Mouse (Mus musculus) ES-Bruce4 (cell line): ENCODE data around the gene Sema3b.

Source experiments
- CTCF ChIP-seq: IDR thresholded peaks from one replicate; pipeline ENCODE4 v1.8.1; 2011; ENCODE audit warnings: low read depth, low read length
- EP300 ChIP-seq: IDR thresholded peaks from 2 replicates; pipeline ENCODE4 v1.6.1; 2011; ENCODE audit warnings: low read depth, low read length; ENCODE audit not compliant: insufficient read depth

DNA sequence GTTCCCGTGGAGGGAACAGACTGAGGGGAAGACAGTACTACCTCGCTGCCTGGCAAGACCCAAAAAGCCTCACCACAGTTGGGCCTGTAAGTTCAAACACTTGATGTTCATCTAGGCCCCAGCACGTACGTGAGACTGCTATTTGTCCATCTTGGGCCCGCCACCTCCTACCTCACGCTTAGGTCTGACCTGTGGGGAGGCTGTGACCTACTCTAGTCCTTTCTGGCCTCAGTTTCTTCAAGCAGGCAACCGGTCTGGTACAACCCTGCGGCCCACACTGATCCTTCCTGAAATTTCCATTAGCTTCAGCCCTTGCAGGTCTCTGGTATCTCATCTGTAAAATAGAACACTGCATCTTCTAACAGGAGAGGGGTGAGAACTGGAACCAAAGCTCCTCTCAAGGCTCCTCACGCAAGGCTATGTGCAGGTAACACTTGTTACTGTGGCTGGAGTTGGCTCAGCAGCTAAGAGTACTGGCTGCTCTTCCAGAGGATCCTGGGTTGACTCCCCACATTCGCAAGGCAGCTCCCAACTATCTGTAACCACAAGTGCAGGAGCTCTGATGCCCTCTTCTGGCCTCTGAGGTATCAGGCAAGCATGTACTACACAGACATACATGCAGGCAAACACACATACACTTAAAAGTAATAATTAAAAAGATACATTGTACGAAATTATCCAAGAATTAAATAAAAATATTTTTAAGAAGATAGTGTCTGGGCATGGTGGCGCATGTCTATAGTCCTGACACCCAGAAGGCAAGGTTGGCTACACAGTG is 16.5 kb upstream of the Sema3b start:
- TF ChIP-seq EP300 = no peak
- peak; percentile 37 for TF ChIP-seq CTCF
